Mouse (Mus musculus): ENCODE results near the gene Gm9817.

DNA sequence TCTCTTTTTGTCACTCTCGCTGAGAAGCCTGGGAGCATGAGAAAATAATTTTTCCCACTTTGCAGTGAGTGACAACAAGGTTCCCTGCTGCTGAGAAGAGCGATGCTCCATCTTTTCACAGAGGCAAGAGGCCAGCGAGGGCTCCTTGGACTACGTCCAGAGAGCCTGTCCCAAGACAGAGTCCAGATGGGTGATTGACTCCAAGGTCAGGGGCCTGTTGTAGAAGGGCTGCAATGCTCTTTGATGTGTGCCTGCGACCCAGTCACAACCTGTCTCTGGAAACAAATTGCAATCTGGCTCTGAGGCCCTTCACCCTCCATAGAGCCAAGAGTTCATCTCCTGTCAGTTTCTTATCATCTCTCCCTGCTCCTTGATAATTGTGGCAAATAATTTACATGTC lies 5.2 kb downstream of the Gm9817 start:
- no peak for TF ChIP-seq EP300 (IDR thresholded peaks at IDR 0.05)
- TF ChIP-seq CTCF (IDR thresholded peaks at IDR 0.05) = no peak
